Mouse (Mus musculus) liver, postnatal 0 days (tissue): ENCODE measurements around the gene Unc5b. TPM values are rescaled to one million over a fixed set of nuclear protein-coding genes. Genes with fewer than 3 reads are reported as not detected.
A peak's percentile ranks its signal among the peaks of the same experiment; 100 is the strongest.

Experiments used
- ATAC-seq: fragments of 200-750 bp; cut with Nextera tagmentation; 2 replicates; pipeline ENCODE4 v1.8.0; 2017; ENCODE audit warnings: mild to moderate bottlenecking, moderate library complexity
- DNase-seq: peaks from one replicate; pipeline ENCODE4 v3.0.0-alpha.2; 2016
- H3K27ac ChIP-seq: fragments of 300-500 bp; sonication (generic); 2 replicates; pipeline ENCODE4 v1.5.1; 2014; ENCODE audit warnings: antibody characterized with exemption, moderate library complexity, mild to moderate bottlenecking, low read depth
- H3K27me3 ChIP-seq: fragments of 300-500 bp; sonication (generic); 2 replicates; pipeline ENCODE4 v1.6.1; 2014; ENCODE audit warnings: low read length, control low read depth, mixed read lengths; ENCODE audit not compliant: insufficient read depth
- H3K36me3 ChIP-seq: fragments of 300-500 bp; sonication (generic); replicated peaks from 2 replicates; pipeline ENCODE4 v1.6.1; 2014; ENCODE audit warnings: mild to moderate bottlenecking, control low read depth, low read length, moderate library complexity, mixed read lengths; ENCODE audit not compliant: insufficient read depth
- H3K4me1 ChIP-seq: fragments of 300-500 bp; sonication (generic); 2 replicates; pipeline ENCODE4 v1.6.1; 2014; ENCODE audit warnings: antibody characterized with exemption, mild to moderate bottlenecking, control low read depth; ENCODE audit not compliant: insufficient read depth
- H3K4me2 ChIP-seq: fragments of 300-500 bp; sonication (generic); 2 replicates; pipeline ENCODE4 v1.6.1; 2014; ENCODE audit warnings: low read depth, mild to moderate bottlenecking, low read length, moderate library complexity, mixed read lengths
- H3K4me3 ChIP-seq: fragments of 300-500 bp; sonication (generic); 2 replicates; pipeline ENCODE4 v1.5.1; 2014; ENCODE audit warnings: low read depth, low read length
- H3K9ac ChIP-seq: fragments of 300-500 bp; sonication (generic); replicated peaks from 2 replicates; pipeline ENCODE4 v1.6.1; 2014; ENCODE audit warnings: mild to moderate bottlenecking, moderate library complexity
- H3K9me3 ChIP-seq: fragments of 300-500 bp; sonication (generic); 2 replicates; pipeline ENCODE4 v1.6.1; 2016; ENCODE audit warnings: mild to moderate bottlenecking, control low read depth, low read length, mixed read lengths
- CTCF ChIP-seq: sonication (generic); IDR thresholded peaks from 2 replicates; pipeline ENCODE4 v1.5.1; 2016; ENCODE audit warnings: antibody characterized with exemption, low read depth
- EP300 ChIP-seq: IDR thresholded peaks from 2 replicates; pipeline ENCODE4 v1.6.1; 2016; ENCODE audit warnings: antibody characterized with exemption, low read depth, mild to moderate bottlenecking
- WGBS: fragments of 180-500 bp; shearing (Covaris S2); extraction: QIAGEN DNeasy Blood & Tissue Kit; methylation state at CpG from one replicate; pipeline ENCODE4 v1.1.7; 2014; ENCODE audit not compliant: insufficient replicate concordance; 5-methylcytosine and 5-hydroxymethylcytosine counted together
- polyA plus RNA-seq: library from polyadenylated mRNA; unstranded; fragments of >200 nt; fragmentation: Nextera tagmentation; extraction: Ambion mirVana; gene quantifications from 2 replicates; pipeline ENCODE4 v1.2.1, GENCODE M21; 2015

Unc5b gene
- polyA plus RNA-seq, 1 experiment from 2014 or later, result 0.39 TPM

- no peaks in the 10 kb centered on the region for H3K9me3 ChIP-seq
- no peak overlapping the region for H3K4me2 ChIP-seq
- H3K27ac ChIP-seq, result no peak overlapping the region
- no peak for ATAC-seq
- H3K4me3 ChIP-seq, result no peak overlapping the region
- WGBS, result 75% methylated on average over 16 of the region's 16 CpGs
- no peak overlapping the region for H3K9ac ChIP-seq
- H3K27me3 ChIP-seq, result peaks cover 6% of the 10 kb centered on the region; the same call in 1 of the 2 replicates
- TF ChIP-seq EP300 (no peak), CTCF (no peak)
- DNase-seq, result no peak
- no peaks in the 10 kb centered on the region for H3K4me1 ChIP-seq
- no peaks in the 10 kb centered on the region for H3K36me3 ChIP-seq
Measured at GRCm38 (mm10) chr10:60787303-60788074, 43.9 kb downstream of the Unc5b start.

DNA sequence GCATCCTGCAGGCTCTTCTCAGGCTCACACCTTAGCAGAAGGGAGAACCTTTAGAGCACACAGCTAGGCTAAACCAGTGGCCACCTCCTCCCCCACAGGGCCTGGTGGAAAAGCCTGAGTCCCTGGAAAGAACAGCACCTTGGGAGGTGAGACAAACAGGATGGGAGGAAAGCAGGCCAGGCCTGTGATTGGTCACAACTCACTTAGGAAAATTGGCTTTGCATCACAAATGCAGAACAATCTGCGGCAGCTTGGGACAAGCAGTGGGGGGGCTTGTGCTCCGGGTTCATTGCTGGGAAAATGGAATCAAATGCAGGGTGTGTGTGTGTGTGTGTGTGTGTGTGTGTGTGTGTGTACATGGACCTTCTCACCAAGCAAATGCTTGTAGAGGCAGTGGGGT is 47.8 kb downstream of the Unc5b start:
- no peaks in the 10 kb centered on the region for H3K9me3 ChIP-seq
- H3K9ac ChIP-seq, result no peak overlapping the region
- 52% methylated on average over 2 of the region's 2 CpGs for WGBS
- H3K4me1 ChIP-seq, result no peaks in the 10 kb centered on the region
- H3K36me3 ChIP-seq, result no peaks in the 10 kb centered on the region
- H3K4me3 ChIP-seq, result no peak overlapping the region
- ATAC-seq (no peak), DNase-seq (no peak)
- H3K27me3 ChIP-seq, result no peaks in the 10 kb centered on the region
- no peak overlapping the region for H3K4me2 ChIP-seq
- H3K27ac ChIP-seq, result no peak overlapping the region
- no peak for TF ChIP-seq EP300
- no peak for TF ChIP-seq CTCF

DNA sequence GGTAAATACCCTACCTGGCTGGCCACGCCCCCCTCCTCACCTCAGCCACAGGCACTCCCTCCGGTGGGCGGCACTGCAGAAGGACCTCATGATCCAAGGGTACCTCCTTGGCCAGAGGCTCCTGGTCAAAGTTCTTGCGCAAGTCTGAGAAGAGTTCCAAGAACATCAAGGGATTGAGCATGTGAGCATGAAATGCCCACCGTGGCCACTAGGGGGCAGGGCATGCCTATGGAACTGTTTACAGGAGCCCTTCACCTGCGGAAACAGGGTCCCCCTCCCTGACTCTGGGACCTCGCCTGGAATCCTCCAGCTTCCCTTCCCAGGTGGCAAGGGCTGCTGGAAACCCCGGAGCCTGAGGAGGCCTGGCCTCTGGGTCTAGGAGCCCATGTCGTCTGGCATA is 51.8 kb downstream of the Unc5b start:
- Histone ChIP-seq H3K36me3 (no peaks in the 10 kb centered on the region), H3K9me3 (no peaks in the 10 kb centered on the region), H3K4me3 (no peak overlapping the region), H3K27me3 (no peaks in the 10 kb centered on the region), H3K9ac (no peak overlapping the region), H3K4me1 (no peaks in the 10 kb centered on the region), H3K4me2 (no peak overlapping the region), H3K27ac (no peak overlapping the region)
- peak; percentile 82 for DNase-seq
- 10% methylated on average over 9 of the region's 9 CpGs for WGBS
- no peak for ATAC-seq
- TF ChIP-seq EP300 (no peak), CTCF (peak; percentile 97)

- Histone ChIP-seq H3K36me3 (no peaks in the 10 kb centered on the region), H3K4me3 (no peak overlapping the region), H3K9me3 (no peaks in the 10 kb centered on the region), H3K27ac (no peak overlapping the region), H3K27me3 (no peaks in the 10 kb centered on the region), H3K4me2 (no peak overlapping the region), H3K9ac (no peak overlapping the region), H3K4me1 (no peaks in the 10 kb centered on the region)
- DNase-seq, result peak; percentile 53
- no peak for ATAC-seq
- TF ChIP-seq CTCF (peak; percentile 67), EP300 (no peak)
- WGBS, result 65% methylated on average over 12 of the region's 12 CpGs
Measured at GRCm38 (mm10) chr10:60778542-60778941, 52.8 kb downstream of the Unc5b start.

- DNase-seq, result peak; percentile 33
- Histone ChIP-seq H3K4me2 (no peak overlapping the region), H3K9me3 (no peaks in the 10 kb centered on the region), H3K36me3 (no peaks in the 10 kb centered on the region), H3K9ac (no peak overlapping the region), H3K4me1 (no peaks in the 10 kb centered on the region), H3K27me3 (no peaks in the 10 kb centered on the region), H3K27ac (no peak overlapping the region), H3K4me3 (no peak overlapping the region)
- no peak for TF ChIP-seq EP300
- peak; percentile 64 for TF ChIP-seq CTCF
- no peak for ATAC-seq
- 75% methylated on average over 6 of the region's 6 CpGs for WGBS
Measured at GRCm38 (mm10) chr10:60775473-60775872, 55.9 kb downstream of the Unc5b start.

DNA sequence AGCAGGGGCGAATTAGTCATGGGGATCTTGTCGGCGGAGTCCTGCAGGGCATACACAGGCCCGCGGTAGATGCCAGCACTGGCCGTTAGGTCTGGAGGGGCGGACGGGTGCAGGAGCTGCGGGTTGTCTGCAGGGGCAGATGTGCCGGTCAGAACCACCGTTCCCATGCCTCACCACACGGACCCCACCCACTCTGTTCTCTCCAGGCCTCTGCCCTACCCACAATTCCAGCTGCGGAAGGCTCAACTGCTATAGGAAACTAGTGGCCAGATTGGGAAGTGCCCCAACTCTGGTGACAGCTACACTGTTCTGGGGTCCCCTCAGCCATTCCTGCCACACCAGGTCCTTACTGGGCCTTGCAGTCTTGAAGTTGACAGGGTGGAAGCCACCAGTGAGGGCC is 56.8 kb downstream of the Unc5b start:
- H3K27me3 ChIP-seq, result no peaks in the 10 kb centered on the region
- H3K9ac ChIP-seq, result no peak overlapping the region
- no peaks in the 10 kb centered on the region for H3K9me3 ChIP-seq
- H3K4me1 ChIP-seq, result no peaks in the 10 kb centered on the region
- WGBS, result 85% methylated on average over 13 of the region's 13 CpGs
- no peak for ATAC-seq
- H3K27ac ChIP-seq, result no peak overlapping the region
- H3K4me2 ChIP-seq, result no peak overlapping the region
- no peak overlapping the region for H3K4me3 ChIP-seq
- DNase-seq, result no peak
- no peak for TF ChIP-seq CTCF
- no peak for TF ChIP-seq EP300
- H3K36me3 ChIP-seq, result no peaks in the 10 kb centered on the region

- Histone ChIP-seq H3K27me3 (no peaks in the 10 kb centered on the region), H3K9ac (no peak overlapping the region), H3K4me2 (no peak overlapping the region), H3K4me3 (no peak overlapping the region), H3K4me1 (no peaks in the 10 kb centered on the region), H3K9me3 (no peaks in the 10 kb centered on the region), H3K36me3 (no peaks in the 10 kb centered on the region), H3K27ac (no peak overlapping the region)
- ATAC-seq (no peak), DNase-seq (no peak)
- WGBS, result 60% methylated on average over 4 of the region's 4 CpGs
- TF ChIP-seq CTCF (no peak), EP300 (no peak)
Measured at GRCm38 (mm10) chr10:60770855-60771254, 60.5 kb downstream of the Unc5b start.
